Mouse (Mus musculus) bone marrow macrophage, adult 2 months (primary cell): ENCODE results near the gene Cluap1.

Experiments
- CTCF ChIP-seq: IDR thresholded peaks from 2 replicates; pipeline ENCODE4 v1.5.1; 2012; ENCODE audit warnings: low read depth, mild to moderate bottlenecking, low read length, moderate library complexity
- POLR2A ChIP-seq: IDR thresholded peaks from 2 replicates; pipeline ENCODE4 v1.6.1; 2012; ENCODE audit warnings: mild to moderate bottlenecking, low read depth, low read length, borderline replicate concordance

GRCm38 (mm10) chr16:3891621-3892295 is 16.8 kb upstream of the Cluap1 start:
- no peak for TF ChIP-seq CTCF
- no peak for TF ChIP-seq POLR2A
